Mouse (Mus musculus) CH12.LX (cell line): ENCODE results near the gene Ccl17.

Experiments
- BHLHE40 ChIP-seq: IDR thresholded peaks from 2 replicates; pipeline ENCODE4 v1.6.1; 2011; ENCODE audit warnings: mild to moderate bottlenecking, low read depth, low read length, improper control_type of control experiment
- CHD1 ChIP-seq: IDR thresholded peaks from 2 replicates; pipeline ENCODE4 v1.6.1; 2012; ENCODE audit warnings: low read depth, low read length, improper control_type of control experiment, inconsistent platforms
- CTCF ChIP-seq, 2 experiments: IDR thresholded peaks in 1 of 2; conservative IDR thresholded peaks in 1 of 2; 2 replicates each; pipeline ENCODE4 v1.5.1; 2011 to 2012; ENCODE audit warnings: low read depth in 2 of 2, low read length in 2 of 2, improper control_type of control experiment in 1 of 2, inconsistent platforms in 1 of 2, mild to moderate bottlenecking in 1 of 2, moderate library complexity in 1 of 2
- EP300 ChIP-seq: IDR thresholded peaks from 2 replicates; pipeline ENCODE4 v1.6.1; 2011; ENCODE audit warnings: low read length, improper control_type of control experiment
- KAT2A ChIP-seq: IDR thresholded peaks from 2 replicates; pipeline ENCODE4 v1.6.1; 2012; ENCODE audit warnings: low read length, improper control_type of control experiment, inconsistent platforms; ENCODE audit not compliant: insufficient replicate concordance
- MXI1 ChIP-seq: IDR thresholded peaks from 2 replicates; pipeline ENCODE4 v1.6.1; 2011; ENCODE audit warnings: mild to moderate bottlenecking, low read depth, low read length, improper control_type of control experiment
- POLR2A ChIP-seq: IDR thresholded peaks from 2 replicates; pipeline ENCODE4 v1.6.1; 2011; ENCODE audit warnings: low read depth, mild to moderate bottlenecking, improper control_type of control experiment, low read length
- SIN3A ChIP-seq: IDR thresholded peaks from 2 replicates; pipeline ENCODE4 v1.6.1; 2012; ENCODE audit warnings: low read length, improper control_type of control experiment, inconsistent platforms
- UBTF ChIP-seq: IDR thresholded peaks from 2 replicates; pipeline ENCODE4 v1.6.1; 2012; ENCODE audit warnings: low read depth, mild to moderate bottlenecking, inconsistent platforms, low read length, improper control_type of control experiment, moderate library complexity
- USF1 ChIP-seq: IDR thresholded peaks from 2 replicates; pipeline ENCODE4 v1.6.1; 2014; ENCODE audit warnings: low read depth, mild to moderate bottlenecking, inconsistent platforms, low read length, improper control_type of control experiment

DNA sequence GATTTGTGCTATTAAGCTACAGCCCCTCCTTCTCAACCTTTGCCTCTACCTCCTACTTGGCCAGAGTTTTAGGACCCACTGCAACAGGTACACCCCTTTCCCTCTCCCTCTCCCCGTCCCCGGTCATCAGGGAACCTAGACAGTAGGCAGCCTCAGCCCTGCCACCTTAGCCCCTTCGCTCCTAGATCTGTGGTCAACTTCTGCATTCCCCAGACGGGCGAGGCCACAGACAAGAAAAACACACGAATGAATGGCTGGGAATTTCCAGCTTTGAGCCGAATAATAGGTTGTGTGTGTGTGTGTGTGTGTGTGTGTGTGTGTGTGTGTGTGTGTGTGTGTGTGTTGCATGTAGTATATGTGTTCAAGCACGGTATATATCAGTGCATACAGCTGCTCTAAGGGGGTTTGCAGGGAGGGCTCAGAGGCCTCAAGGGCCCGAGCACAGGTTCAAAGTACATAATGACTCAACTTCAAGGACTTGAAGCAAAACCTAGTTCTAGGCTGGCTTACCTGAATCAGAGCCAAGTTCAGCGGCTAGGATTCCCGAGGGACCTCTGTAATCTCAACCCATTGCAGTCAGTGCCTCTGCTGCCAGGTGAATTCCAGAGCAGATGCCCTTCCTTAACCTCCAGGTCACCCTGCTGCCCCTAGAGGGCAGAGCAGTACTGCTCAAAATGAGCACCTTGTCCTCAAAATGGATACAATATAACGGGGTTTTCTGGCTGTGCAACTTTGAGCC is 24.8 kb upstream of the Ccl17 start:
- TF ChIP-seq CTCF (conservative IDR thresholded peaks at IDR 0.05 in 1 of 2, IDR thresholded peaks at IDR 0.05 in 1 of 2; ENCODE audit: low read depth in 2 of 2, low read length in 2 of 2) (peak; percentile 57 to 92), POLR2A (no peak), CHD1 (no peak; the same call in 1 of the 2 replicates), UBTF (no peak), SIN3A (no peak; the same call in 1 of the 2 replicates), USF1 (no peak), BHLHE40 (peak; percentile 57), MXI1 (no peak), KAT2A (0 out of 2 replicates have a peak, but pooled peaks have one; percentile 60), EP300 (peak; percentile 46)
